1 mouse cellular context compared by ENCODE assay signal in the genomic region with DNA sequence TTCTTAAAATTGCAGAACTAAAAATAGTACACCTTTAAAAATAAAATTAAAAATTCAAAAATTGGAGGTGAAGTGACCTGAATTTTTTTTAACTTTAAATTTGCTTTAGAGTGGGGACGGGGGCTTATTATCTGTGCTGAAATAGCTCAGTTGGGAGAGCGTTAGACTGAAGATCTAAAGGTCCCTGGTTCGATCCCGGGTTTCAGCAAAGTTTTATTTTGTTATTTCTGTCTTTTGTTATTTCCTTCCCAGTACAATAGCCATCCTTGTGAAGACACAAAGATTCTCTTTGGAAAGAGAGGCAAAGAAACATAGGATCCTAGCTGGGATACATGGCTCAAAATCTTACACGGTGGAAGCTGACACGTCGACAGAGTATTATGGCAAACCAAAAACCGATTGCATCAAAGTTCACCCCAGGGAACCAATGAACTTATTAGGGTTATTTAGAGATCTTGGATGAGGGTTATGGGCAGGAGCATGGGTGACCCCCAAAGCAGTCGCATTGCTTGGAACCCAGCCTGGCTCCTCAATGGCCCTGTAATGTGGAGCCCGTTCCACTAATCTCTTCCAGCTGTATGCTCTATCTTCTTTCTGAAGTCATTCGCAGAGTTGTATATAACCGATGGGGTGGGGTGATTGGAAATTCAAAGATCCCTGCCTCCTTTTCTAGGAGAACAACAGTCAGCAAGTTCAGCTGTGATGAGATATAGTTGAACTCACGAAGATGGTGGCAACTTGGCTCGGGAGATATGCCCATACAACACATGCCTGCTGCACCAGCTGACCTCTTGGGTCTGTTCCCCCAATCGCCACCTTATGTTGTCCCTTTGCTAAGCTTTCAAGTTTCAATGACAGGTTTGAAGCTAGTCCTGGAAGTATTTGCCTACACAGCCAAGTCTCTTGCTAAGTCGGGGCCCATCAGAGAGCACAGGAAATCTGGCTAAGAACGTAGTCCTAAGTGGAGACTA.
TF ChIP-seq lines count a peak whose summit lies in the region.

No protein-coding gene starts in this region.

TF ChIP-seq in MEL, 35 proteins besides CTCF, POLR2A, EP300 and RAD21 (continued from another document):
- TF ChIP-seq TBP (IDR thresholded peaks at IDR 0.05; ENCODE audit: low read depth, low read length) = peak; percentile 100
TF ChIP-seq in MEL: peak in this region for 2.
